Mouse (Mus musculus) left cerebral cortex, adult 9 months (tissue): ENCODE data around the gene Adcy7.

Source experiments
- DNase-seq, 2 experiments: peaks; one replicate each; pipeline ENCODE4 v3.0.0; 2022; ENCODE audit warnings: low spot score in 2 of 2

The Adcy7 gene

DNA sequence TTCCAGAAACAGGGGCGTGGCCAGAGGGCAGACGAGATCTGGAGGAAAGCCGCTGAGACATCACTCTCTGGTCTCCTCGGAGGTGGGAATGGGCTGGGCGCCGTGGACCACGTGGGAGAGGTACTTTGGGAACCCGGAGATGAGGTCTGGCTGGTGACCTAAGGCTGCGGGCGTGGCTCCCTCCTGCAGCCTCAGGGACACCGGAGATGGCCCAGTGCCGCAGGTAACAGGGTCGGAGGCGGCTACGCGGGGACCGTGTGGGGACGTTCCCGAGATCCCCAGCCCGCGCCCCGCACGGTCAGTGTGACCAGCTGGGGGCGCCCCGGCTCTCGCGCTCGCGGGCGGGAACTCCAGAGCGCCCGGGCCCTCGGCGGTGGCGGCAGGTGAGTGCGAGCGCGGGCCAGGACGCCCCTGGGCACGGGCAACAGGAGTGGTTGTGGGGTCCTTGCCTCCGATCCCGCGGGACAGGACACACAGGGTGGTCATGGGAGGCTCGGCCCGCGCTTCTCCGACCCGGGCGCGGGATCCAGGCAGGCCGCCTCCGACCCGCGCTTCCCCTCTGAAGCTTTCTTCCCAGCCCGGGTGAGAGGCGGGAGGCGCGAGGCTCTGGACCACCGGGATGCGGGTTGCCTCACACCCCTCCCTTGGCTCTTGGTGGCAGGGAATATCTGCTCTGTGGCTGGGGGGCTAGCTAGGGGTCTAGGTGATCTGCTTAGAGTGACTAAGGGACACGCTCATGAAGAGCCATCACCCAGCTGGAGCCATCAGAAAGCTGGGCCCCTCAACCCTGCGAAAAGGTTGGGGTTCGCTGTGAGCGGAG, at the start of gene Adcy7:
Gene Adcy7 (plus strand): TSS at position 173 of the 820 bp plus-strand sequence.
- no peak for DNase-seq

DNA sequence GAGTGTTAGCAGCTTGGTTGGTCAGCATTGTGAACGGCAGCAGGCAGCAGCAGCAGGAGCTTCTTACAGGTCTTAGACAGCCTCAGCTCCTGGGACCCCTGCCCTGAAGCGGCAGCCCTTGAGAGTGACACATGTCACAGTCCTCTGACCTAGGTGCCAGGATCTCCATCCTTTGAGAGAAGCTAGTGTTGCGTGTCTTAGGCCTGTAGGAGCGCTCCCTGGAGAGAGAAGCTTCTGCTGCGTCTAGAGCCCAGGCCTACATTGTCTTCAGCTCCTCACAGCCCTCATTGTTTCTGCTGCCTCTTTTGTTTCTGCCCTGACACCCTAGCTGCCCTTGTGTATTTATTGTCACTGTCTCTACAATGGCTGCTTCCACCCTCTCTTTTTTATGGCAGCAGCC, 46.8 kb upstream of the Adcy7 start:
- DNase-seq = no peak

DNA sequence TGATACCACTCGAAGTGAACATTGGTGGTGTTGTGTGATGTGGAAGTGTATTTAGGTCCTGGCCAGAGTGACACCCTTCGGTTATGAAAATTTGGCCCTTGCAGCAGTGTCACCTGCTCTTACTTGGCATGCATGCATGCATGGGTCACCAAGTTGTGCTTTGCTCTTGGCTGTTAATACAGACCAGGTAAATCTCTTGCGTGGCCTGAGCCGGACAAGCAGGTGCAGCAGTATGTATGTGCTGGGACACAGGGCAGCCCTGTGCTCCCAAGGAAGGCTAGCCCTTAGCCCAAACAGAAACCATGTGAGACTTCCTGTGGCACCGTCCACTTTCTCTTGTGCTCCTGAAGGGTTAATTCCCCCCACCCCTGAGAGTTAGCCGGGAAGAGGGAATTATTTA, 44.4 kb upstream of the Adcy7 start:
- DNase-seq = no peak

DNA sequence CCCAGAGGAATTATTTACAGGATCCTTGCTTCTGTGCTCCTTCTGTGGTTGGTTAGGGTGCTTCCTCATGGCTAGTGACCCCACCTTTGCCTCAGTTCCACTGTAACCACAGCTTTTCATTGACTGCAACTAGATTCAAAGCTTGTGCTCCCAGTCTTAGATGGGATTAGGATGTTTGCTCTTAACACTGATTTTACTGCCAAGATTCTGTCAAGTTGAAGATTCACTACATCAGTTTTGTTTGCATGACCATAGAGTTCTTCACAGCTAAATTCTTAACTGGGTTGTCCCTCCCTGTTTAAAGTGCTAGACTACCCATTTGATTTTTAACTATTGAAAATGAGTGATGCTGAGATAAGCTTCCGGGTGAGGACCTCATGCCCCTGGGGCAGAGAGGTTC, 43.9 kb upstream of the Adcy7 start:
- no peak for DNase-seq

DNA sequence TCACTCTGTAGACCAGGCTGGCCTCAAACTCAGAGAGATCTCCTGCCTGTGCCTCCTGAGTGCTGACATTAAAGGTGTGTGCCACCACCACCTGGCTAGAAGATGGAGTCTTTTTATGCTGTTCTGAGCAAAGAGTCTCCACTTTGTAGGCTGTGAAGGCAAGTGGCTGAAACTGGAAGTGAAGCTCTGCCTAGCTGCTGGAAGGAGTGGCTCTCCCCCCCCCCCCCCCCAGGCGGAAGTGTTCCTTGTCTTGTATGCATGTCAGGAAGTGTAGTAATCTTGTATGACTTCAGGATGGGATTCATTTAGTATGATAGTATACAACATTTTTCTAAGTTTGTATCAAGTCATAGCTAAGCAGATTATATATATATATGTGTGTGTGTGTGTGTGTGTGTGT, 43.4 kb upstream of the Adcy7 start:
- no peak for DNase-seq

DNA sequence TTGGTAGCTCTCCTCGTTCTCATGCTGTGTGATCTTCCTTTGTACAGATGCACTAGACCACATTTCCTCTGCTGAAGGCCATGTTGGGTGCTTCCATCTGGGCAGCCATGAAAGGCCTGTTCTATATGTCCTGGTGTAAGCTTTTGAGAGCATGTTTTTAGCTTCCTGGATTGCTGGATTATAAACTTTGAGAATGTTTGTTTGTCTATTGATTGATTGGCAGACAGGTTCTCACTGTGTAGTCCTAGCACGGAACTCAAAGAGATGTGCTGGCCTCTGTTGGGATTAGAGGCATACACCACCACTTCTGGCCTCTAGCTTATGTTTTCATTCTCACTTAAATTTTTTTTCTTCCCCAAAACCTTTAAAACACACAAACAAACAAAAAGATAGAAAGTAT, 35.5 kb upstream of the Adcy7 start:
- no peak for DNase-seq

DNA sequence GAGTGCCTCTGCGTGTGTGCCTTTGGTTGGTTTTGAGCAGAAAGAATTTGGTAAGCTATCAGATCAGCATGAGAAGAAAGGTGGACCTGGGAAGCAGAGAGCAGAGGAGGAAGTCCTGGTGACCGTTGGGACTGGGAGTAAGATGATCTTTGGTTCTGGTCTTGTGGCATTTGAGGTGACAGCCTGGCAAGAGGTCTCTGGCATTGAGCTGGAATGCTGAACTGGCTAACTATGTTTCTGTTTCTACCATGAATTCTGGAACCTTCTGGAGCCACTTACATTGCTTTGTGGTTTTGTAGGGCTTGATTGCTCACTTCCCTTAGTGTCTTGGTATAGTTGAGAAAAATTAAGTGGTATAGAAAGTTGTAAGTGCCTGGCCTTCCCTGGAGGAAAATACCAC, 34.6 kb upstream of the Adcy7 start:
- DNase-seq = no peak

DNA sequence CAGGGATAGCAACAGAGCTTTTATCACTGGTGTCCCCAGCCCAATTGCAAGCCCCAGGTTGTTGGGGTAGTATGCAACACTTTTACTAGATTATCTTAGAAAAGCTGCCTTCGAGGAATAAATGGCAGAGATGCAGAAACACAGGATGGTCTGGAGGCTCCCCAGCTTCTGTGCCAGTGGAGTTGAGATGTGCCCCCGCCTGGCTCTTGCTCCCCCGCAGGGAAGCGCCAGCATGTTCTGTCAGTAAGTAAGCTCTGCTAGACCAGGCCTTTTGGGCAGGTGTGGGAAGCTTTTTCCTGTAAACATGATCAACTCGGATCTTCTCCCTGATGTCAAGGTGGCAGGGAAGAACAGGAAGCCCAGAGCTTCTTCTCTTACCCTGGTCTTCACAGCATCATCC, 32.9 kb upstream of the Adcy7 start:
- no peak for DNase-seq

DNA sequence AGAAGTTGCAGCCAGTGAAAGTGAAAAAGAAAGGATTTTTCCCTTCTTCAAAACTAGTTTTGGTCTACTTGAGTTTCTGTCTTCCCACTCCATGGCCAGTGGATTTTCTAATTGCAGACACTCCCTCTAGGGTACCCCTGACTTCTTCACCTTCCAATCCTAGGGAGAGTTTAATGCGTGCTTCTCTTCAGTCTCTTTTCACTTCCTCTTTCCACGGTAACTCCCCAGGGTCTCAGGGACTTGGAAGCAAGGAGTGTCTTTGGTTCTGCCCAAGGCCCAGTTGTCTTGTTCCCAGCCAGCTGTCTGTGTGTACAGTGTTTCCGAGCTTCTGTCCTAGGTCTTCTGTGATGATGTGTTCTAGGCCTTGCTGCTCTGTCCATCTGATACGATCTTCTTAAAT, 30.3 kb upstream of the Adcy7 start:
- no peak for DNase-seq

DNA sequence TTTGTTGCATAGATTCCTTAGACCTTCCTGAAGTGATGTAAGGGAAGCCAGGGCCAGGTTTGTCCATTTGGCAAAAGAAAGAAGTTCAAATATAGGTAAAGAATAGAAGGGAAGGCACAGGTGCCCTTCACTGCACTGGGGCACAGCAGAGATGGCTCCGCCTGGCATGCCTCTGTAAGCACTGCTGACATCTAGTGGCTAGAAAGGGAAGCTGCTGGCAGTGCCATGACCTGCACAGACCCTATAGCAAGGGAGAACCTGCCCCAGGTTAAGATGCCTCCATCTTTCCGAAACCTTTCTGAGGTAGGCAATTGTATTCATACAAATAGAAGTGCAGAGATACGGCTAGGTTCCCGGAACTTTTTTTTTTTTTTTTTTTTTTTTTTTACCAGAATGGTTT, 27.9 kb upstream of the Adcy7 start:
- DNase-seq = peak in 1 of 2 experiments; percentile 47

DNA sequence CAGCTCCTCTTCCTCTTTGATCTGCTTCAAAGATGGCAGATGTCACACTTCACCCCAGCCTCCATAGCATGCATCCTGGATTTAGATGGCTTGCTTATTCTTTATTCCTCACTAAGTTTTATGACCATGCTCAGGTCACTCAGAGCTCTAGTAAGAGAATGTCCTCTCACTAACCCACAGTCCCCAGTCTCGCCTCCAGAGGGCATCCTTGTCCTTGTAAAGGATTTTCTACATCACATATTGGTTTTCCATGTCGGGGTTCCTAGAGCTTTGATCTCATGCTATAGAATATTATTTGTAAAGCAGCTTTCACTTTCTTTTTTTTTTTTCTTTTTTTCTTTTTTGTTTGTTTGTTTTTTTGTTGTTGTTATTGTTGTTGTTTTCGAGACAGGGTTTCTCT, 19.4 kb upstream of the Adcy7 start:
- DNase-seq = no peak

DNA sequence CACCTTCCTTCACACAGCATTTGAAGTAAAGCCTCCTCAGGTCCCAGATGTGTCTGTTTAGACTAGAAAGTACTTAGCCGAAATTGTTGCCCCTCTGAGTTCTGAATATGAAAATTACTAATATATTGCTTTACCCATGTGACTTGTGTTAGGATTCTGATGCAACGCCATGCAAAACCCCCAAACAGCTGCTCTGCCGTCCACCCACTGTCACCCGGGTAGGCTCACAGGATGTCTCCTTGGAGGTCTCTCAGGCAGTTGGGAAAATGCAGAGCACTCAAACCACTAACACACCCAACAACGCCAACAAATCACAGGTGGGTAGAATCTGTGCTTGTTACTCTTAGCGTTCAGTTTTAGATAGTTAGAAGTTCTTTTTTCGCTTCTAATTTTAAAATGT, 17.2 kb upstream of the Adcy7 start:
- no peak for DNase-seq

DNA sequence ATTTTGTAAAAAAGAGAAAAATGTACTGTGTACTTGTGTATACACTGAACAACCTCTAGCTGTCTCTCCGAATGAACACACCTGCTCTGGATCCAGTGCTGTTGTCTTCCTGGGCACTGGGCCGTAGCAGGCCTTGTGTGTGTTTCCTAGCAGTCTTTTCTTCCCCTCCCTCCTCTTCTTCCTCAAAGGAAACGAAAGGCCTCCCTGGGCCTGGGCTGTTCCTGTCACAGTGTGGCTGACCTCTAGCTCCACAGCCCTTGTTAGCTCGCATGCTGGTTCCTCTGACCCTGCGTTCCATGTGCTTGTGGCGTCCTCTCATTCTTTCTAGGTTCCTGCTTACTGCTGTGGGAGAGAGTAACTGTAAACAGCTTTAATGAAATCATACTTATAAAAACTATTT, 14.2 kb upstream of the Adcy7 start:
- no peak for DNase-seq

DNA sequence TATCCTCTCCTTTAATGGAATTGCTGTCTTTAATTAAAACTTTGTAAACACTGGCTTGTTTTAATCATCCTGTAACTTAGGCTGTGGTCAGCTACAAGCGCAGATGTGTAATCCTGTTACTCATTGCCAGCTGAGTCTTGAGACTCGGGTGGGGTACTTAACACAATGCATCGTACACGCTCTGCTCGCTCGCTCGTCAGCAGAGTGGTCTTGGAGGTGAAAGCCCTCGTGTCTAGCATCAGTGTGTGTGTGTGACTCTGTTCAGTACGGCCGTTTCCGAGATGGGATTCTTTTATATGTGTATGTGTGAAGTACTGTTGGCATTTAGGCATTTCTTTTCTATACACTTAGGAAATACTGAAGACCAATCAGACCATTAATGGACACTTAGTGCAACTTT, 13.7 kb upstream of the Adcy7 start:
- no peak for DNase-seq

DNA sequence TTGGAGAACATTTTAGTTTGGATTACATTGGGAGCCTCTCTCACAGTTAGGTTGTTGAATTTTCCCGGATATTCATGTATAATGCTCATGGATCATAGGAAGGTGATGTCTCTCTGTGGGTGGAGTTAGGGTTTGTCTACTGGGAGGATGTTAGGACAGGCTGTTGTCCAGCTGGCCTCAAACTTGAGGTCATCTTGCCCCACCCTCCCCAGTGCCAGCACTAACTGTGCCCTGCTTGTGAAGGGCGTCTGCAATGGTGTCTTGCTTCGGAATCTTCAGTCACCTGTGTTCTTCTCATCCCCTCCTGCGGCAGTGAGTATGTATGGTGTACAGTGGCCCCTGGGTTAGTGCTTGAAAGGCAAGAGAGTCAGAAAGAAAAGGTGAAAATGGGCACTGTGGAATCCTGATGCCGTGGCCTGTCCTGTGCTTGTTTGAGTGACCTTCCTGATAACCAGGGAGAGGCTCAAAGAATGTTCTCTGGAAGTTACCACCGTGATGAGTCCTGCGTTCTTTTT, 11.7 kb upstream of the Adcy7 start:
- DNase-seq = no peak

DNA sequence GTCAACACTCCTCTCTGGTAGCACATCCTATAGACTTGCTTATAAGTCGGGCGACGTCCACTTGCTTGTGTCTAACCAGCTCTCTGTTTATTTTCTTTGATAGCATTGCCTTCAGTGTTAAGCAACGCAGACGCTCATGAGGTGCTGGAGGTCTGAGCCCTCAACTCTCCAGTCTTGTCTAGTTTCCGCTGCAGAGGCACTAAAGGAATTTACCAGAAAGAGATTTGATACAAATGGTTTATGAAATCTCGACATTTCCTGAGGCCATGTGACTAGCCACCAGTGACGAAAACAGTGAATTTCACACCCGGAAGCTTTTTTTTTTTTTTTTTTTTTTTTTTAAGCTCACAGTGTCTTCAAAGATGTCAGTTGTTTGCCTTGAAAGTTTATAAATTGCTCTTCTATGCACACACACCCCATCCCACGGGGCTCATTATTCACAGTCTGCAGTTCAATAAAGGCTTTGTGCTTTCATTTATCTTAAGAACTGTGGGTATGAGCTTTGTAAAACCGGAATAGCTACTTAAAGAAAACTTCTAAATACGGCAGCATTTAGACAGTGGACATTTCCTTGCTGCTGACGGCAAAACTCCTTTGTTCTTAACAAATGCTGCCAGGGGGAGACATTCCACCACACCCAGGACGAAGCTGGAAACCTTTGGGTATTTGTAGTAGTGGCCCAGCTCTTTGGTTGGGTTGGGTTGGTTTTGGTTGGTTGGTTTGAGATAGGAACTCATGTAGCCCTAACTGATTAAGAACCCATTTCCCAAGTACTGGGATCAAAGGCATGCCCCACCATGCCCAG, 9.2 kb upstream of the Adcy7 start:
- no peak for DNase-seq

DNA sequence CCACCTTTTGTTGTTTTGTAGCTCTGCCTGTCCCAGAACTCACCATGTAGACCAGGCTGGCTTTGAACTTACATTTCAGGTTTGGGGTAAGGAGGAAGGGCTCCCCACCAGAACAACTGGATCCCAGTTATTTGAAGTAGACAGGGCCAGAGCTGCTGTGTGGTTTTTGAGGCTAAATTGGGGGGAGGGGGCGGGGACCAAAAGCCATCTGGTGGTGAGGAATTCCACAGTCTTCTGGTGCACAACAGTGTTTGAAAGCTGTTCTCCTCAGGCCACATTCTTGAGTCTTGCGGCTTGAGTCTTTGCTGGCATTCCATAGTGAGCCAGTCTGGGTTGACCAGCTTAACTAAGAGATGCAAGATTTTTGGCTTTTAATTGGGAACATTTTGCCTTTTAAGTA, 6.7 kb upstream of the Adcy7 start:
- no peak for DNase-seq

DNA sequence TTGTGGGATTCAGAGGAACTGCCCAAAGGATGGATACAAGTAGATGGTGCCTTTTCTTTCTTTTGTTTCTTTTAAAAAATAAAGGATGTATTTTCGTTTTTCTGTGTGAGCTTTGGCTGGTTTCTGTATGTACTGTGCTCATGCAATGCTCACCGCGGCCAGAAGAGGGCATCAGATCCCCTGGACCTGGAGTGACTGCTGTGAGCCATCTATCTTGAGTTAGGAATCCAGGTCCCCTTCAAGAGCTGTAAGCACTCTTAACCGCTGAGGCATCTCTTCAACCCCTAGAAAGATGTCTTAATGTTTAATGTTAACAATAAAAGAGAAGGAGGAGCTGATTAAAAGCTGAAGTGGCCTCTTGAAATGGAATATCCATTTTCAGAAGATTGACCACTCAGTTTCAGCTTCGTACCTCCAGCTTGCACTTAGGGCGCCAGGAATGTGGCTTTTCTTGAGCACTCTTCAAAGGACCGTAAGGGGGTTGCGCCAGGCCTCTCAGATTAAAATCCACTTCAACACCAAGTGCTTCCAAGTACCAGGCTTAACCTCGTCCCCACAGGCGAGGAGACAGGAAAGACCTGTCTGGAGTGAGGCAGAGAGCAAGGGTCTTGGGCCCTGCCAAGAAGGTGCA, 5.9 kb upstream of the Adcy7 start:
- DNase-seq = peak; percentile 23 to 86

DNA sequence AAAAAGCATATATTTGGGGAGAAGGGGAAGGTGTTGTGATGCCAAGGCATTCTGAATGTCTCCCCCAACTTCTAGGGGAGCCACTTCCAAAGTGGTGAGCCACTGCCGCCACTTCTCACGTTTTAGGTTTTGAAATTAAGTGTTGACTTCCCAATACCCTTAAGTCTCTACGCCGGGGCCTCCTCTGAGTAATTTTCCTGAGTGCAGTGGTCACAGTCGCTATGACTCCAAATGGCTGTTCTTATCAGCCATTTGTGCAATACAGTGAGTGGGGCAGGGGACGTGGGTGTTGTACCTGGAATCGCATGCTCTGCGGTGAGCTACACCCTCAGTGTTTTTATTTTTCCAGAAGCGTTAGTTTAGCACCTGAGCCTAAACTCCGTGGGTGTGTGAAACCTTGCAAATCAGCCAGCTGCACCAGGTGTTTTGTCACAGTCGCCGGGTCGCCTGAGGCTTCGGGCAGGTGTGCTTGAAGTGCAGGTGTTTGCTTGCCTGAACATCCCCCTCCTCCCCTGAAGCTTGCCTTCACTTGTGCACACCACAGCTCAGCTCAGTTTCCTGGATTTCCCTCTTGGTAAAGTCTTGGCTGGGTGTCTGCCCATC, 5.3 kb upstream of the Adcy7 start:
- no peak for DNase-seq

DNA sequence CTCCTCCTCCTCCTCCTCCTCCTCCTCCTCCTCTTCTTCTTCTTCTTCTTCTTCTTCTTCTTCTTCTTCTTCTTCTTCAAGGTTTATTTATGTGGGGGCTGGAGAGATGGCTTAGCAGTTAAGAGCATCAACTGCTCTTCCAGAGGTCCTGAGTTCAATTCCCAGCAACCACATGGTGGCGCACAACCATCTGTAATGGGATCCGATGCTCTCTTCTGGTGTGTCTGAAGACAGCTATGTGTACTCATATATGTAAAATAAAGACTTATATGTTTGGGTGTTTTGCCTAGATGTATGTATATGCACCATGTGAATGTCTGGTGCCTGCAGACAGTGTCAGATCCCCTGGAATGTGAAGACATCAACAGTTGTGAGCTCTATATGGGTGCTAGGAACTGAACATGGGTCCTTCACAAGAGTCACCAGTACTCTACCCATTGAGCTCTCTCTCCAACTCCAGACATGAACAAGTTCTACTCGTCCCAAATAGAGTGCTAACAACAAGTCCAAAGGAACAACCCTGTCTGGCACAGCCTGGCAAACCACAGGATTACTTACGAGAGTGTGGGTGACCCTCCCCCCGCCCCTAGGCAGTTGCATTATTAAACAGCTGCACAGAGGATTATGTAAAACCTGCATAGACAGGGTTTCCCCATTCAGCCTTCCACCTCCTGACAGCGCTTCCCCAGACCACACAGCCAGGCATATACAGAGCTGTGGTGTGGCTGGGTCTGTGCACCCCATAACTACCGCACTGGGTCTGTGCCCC, 2.9 kb upstream of the Adcy7 start:
- DNase-seq = no peak

DNA sequence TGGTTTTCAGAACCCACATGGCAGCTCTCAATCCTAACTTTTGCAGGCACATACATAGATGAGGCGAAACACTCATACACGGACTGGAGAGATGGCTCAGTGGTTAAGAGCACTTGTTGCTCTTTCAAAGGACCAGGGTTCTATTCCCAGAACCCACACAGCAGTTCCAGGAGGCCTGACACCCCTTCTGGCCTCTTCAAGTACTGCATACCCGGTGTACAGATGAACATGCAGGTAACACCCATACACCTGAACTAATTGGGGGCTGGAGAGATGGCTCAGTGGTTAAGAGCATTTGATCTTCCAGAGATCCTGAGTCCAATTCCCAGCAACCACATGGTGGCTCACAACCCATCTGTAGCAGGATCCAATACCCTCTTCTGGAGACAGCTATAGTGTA, 2.1 kb upstream of the Adcy7 start:
- no peak for DNase-seq
